Mouse (Mus musculus) liver, embryonic 12.5 days (tissue): ENCODE results near the gene Coch. TPM values are rescaled to one million over a fixed set of nuclear protein-coding genes. Genes with fewer than 3 reads are reported as not detected.
"Not testable (repeated sequence)": the region's sequence is repeated elsewhere in the genome, so short reads cannot be mapped to it uniquely, and the experiment has no call there.

Experiments used
- ATAC-seq: fragments of 200-750 bp; cut with Nextera tagmentation; 2 replicates; pipeline ENCODE4 v1.8.0; 2017; ENCODE audit warnings: moderate number of reproducible peaks, mild to moderate bottlenecking, moderate library complexity
- H3K27ac ChIP-seq: fragments of 300-500 bp; sonication (generic); 2 replicates; pipeline ENCODE4 v1.5.1; 2016; ENCODE audit warnings: mild to moderate bottlenecking
- H3K27me3 ChIP-seq: fragments of 300-500 bp; sonication (generic); replicated peaks from 2 replicates; pipeline ENCODE4 v1.6.1; 2016; ENCODE audit warnings: mild to moderate bottlenecking, moderate library complexity
- H3K36me3 ChIP-seq: fragments of 300-500 bp; sonication (generic); 2 replicates; pipeline ENCODE4 v1.6.1; 2016; ENCODE audit warnings: mild to moderate bottlenecking, moderate library complexity
- H3K4me1 ChIP-seq: fragments of 300-500 bp; sonication (generic); 2 replicates; pipeline ENCODE4 v1.6.1; 2016
- H3K4me2 ChIP-seq: fragments of 300-500 bp; sonication (generic); 2 replicates; pipeline ENCODE4 v1.6.1; 2016; ENCODE audit warnings: mild to moderate bottlenecking, moderate library complexity
- H3K4me3 ChIP-seq: fragments of 300-500 bp; sonication (generic); 2 replicates; pipeline ENCODE4 v1.5.1; 2016; ENCODE audit warnings: mild to moderate bottlenecking, moderate library complexity
- H3K9ac ChIP-seq: fragments of 300-500 bp; sonication (generic); 2 replicates; pipeline ENCODE4 v1.6.1; 2016; ENCODE audit warnings: mild to moderate bottlenecking, moderate library complexity
- H3K9me3 ChIP-seq: fragments of 300-500 bp; sonication (generic); replicated peaks from 2 replicates; pipeline ENCODE4 v1.6.1; 2016; ENCODE audit warnings: mild to moderate bottlenecking, moderate library complexity
- WGBS: fragments of 180-500 bp; shearing (Covaris S2); methylation state at CpG from one replicate; pipeline ENCODE4 v1.1.7; 2016; ENCODE audit not compliant: insufficient replicate concordance; 5-methylcytosine and 5-hydroxymethylcytosine counted together
- polyA plus RNA-seq: library from polyadenylated mRNA; unstranded; fragments of >200 nt; fragmentation: Nextera tagmentation; extraction: Ambion mirVana; gene quantifications from 2 replicates; pipeline ENCODE4 v1.2.1, GENCODE M21; 2016

The Coch gene
- 0.24 and 0.32 TPM in 2 replicates for polyA plus RNA-seq

- peak within 1 kb of the TSS; percentile 68 for H3K4me2 ChIP-seq
- H3K27me3 ChIP-seq = peaks cover 70% of the 10 kb centered on the region
- peaks cover 11% of the 10 kb centered on the region for H3K4me1 ChIP-seq
- no peaks in the 10 kb centered on the region for H3K36me3 ChIP-seq
- H3K4me3 ChIP-seq = peak within 1 kb of the TSS; percentile 51
- H3K9ac ChIP-seq = no peak within 1 kb of the TSS
- no peaks in the 10 kb centered on the region for H3K9me3 ChIP-seq
- WGBS = under 1% methylated on average over 73 of the region's 79 CpGs
- ATAC-seq = peak; percentile 57
- H3K27ac ChIP-seq = no peak within 1 kb of the TSS
Observed at GRCm38 (mm10) chr12:51593229-51594029, at the start of gene Coch. Gene Coch, plus strand, starts transcription at chr12:51593341.

DNA sequence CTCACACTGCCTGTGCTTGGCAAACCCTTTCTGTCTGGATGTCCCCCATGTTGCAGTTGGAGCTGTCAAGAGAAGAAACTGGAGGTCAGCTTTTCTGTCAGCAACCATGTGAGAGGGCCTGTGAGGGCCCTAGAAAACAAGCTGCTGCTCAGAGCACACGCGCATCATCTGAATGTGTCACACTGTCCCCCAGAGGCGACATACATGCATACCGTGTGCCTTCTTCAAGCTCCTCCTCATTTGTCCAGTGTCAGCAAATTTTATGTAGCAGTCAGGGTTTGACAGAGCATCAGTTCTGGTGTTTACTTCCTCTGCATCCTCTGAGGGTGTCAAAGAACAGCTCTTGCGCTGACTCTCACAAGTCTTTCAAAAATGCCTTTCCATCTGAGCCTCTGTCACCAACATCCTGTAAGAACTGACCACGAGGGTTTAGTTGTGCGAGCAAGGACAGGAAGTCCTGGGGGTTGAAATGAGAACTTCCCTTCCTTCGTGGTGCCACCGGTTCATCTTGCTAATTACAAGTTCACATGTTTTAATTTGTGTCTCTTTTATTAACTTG lies 49.7 kb upstream of the Coch start:
- Histone ChIP-seq H3K36me3 (no peaks in the 10 kb centered on the region), H3K27me3 (no peaks in the 10 kb centered on the region), H3K9ac (no peak overlapping the region), H3K4me1 (no peaks in the 10 kb centered on the region), H3K4me3 (no peak overlapping the region), H3K27ac (no peak overlapping the region), H3K9me3 (no peaks in the 10 kb centered on the region), H3K4me2 (no peak overlapping the region)
- ATAC-seq = no peak
- WGBS = 41% methylated on average over 9 of the region's 9 CpGs

- no peaks in the 10 kb centered on the region for H3K9me3 ChIP-seq
- no peaks in the 10 kb centered on the region for H3K36me3 ChIP-seq
- 59% methylated on average over 1 of the region's 1 CpGs for WGBS
- H3K4me1 ChIP-seq = no peaks in the 10 kb centered on the region
- H3K4me3 ChIP-seq = no peak overlapping the region
- no peak for ATAC-seq
- no peak overlapping the region for H3K9ac ChIP-seq
- no peak overlapping the region for H3K4me2 ChIP-seq
- no peaks in the 10 kb centered on the region for H3K27me3 ChIP-seq
- no peak overlapping the region for H3K27ac ChIP-seq
Observed at GRCm38 (mm10) chr12:51555041-51555440, 38.1 kb upstream of the Coch start.

DNA sequence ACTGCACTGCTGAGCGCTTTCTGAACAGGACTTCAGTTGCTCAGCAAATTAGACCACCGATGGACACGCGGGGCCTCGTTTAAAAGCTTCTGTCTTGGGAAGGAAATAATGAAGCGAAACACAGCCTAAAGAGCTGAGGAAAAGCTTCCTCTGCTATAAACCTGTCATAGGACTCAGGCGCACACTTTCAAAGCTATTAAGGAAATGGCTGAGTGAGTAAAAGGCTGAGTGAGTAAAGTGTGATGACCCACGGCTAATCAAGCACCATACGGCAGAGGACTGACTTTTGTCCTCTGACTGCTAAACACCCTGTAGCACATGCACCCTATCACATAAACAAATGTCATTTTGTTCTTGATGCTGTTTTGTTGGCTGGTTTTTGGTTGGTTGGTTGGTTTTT lies 31.7 kb upstream of the Coch start:
- Histone ChIP-seq H3K4me3 (no peak overlapping the region), H3K4me2 (no peak overlapping the region), H3K9ac (no peak overlapping the region), H3K36me3 (no peaks in the 10 kb centered on the region), H3K9me3 (no peaks in the 10 kb centered on the region), H3K4me1 (0 out of 2 replicates have a peak, but pooled peaks cover under 1% of the 10 kb centered on the region), H3K27ac (no peak overlapping the region), H3K27me3 (no peaks in the 10 kb centered on the region)
- no peak for ATAC-seq
- WGBS = 78% methylated on average over 9 of the region's 9 CpGs

- Histone ChIP-seq H3K36me3 (no peaks in the 10 kb centered on the region), H3K9me3 (no peaks in the 10 kb centered on the region), H3K4me1 (peaks cover 14% of the 10 kb centered on the region; the same call in 1 of the 2 replicates), H3K27me3 (no peaks in the 10 kb centered on the region), H3K4me2 (peak overlapping the region; percentile 29; the same call in 1 of the 2 replicates), H3K27ac (no peak overlapping the region), H3K9ac (no peak overlapping the region), H3K4me3 (no peak overlapping the region)
- WGBS = 31% methylated on average over 7 of the region's 7 CpGs
- peak; percentile 73 for ATAC-seq
Observed at GRCm38 (mm10) chr12:51567225-51567624, 25.9 kb upstream of the Coch start.

- H3K27ac ChIP-seq = no peak overlapping the region
- H3K27me3 ChIP-seq = no peaks in the 10 kb centered on the region
- peaks cover 14% of the 10 kb centered on the region; the same call in 1 of the 2 replicates for H3K4me1 ChIP-seq
- 56% methylated on average over 8 of the region's 8 CpGs for WGBS
- H3K9me3 ChIP-seq = no peaks in the 10 kb centered on the region
- no peak overlapping the region for H3K9ac ChIP-seq
- no peak overlapping the region for H3K4me3 ChIP-seq
- H3K4me2 ChIP-seq = no peak overlapping the region
- ATAC-seq = no peak
- H3K36me3 ChIP-seq = no peaks in the 10 kb centered on the region
Observed at GRCm38 (mm10) chr12:51569472-51569871, 23.7 kb upstream of the Coch start.

DNA sequence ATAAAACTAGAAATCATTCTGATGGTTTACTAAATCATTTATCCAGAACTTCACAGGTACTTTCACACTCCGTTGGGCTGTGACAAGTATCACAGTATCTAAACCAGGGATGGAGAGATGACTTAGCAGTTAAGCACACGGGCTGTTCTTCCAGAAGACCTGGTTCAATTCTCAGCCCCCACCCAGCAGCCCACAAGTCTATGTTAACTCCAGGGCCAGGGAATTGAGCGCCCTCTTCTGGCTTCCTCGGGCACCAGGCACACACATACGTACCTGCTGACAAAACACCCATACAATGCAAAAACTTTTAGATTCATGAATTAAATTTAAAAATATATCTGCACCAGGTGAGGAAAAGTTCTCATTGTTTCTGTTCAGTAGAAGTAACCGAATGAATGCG lies 23.2 kb upstream of the Coch start:
- Histone ChIP-seq H3K36me3 (no peaks in the 10 kb centered on the region), H3K9me3 (no peaks in the 10 kb centered on the region), H3K4me1 (peaks cover 14% of the 10 kb centered on the region; the same call in 1 of the 2 replicates), H3K4me3 (no peak overlapping the region), H3K4me2 (no peak overlapping the region), H3K27ac (no peak overlapping the region), H3K27me3 (no peaks in the 10 kb centered on the region), H3K9ac (no peak overlapping the region)
- ATAC-seq = no peak
- 57% methylated on average over 7 of the region's 7 CpGs for WGBS

GRCm38 (mm10) chr12:51572651-51573050 lies 20.5 kb upstream of the Coch start:
- Histone ChIP-seq H3K9ac (no peak overlapping the region), H3K4me3 (no peak overlapping the region), H3K9me3 (no peaks in the 10 kb centered on the region), H3K27ac (no peak overlapping the region), H3K4me2 (no peak overlapping the region), H3K27me3 (no peaks in the 10 kb centered on the region), H3K4me1 (peaks cover 5% of the 10 kb centered on the region; the same call in 1 of the 2 replicates), H3K36me3 (no peaks in the 10 kb centered on the region)
- ATAC-seq = no peak
- WGBS = 43% methylated on average over 4 of the region's 4 CpGs

- not testable (repeated sequence) for H3K4me1 ChIP-seq, H3K9me3 ChIP-seq, H3K27me3 ChIP-seq, H3K27ac ChIP-seq, ATAC-seq, H3K9ac ChIP-seq, H3K4me3 ChIP-seq, H3K4me2 ChIP-seq, H3K36me3 ChIP-seq
- 78% methylated on average over 2 of the region's 2 CpGs for WGBS
Observed at GRCm38 (mm10) chr12:51577816-51578215, 15.3 kb upstream of the Coch start.

- no peak overlapping the region for H3K9ac ChIP-seq
- H3K9me3 ChIP-seq = no peaks in the 10 kb centered on the region
- 59% methylated on average over 5 of the region's 5 CpGs for WGBS
- H3K36me3 ChIP-seq = no peaks in the 10 kb centered on the region
- H3K4me2 ChIP-seq = no peak overlapping the region
- peaks cover 42% of the 10 kb centered on the region for H3K27me3 ChIP-seq
- no peak overlapping the region for H3K4me3 ChIP-seq
- H3K4me1 ChIP-seq = peaks cover 11% of the 10 kb centered on the region
- no peak for ATAC-seq
- H3K27ac ChIP-seq = no peak overlapping the region
Observed at GRCm38 (mm10) chr12:51589263-51589662, 3.9 kb upstream of the Coch start.

DNA sequence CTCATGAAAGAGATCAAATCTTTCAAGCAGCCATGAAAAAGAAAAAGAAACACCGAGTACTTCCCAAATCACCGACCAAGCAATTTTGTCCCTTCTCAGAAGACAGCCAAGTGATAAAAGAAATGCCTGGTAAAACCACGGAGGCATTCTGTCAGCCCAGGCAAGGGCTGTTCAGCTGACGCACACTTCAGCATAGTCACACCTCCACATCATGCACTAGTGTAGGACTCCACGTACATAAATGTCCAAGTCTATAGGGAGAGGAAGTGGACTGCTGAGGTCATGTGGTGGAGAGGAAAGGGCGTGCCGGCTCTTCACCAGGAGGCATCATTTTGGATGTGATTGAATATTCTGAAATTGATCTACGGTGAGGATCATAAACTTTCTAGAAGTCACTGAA lies 1.2 kb upstream of the Coch start:
- no peak overlapping the region for H3K4me3 ChIP-seq
- WGBS = 41% methylated on average over 8 of the region's 8 CpGs
- H3K9me3 ChIP-seq = no peaks in the 10 kb centered on the region
- no peak overlapping the region for H3K4me2 ChIP-seq
- ATAC-seq = no peak
- no peak overlapping the region for H3K9ac ChIP-seq
- H3K27me3 ChIP-seq = peaks cover 69% of the 10 kb centered on the region
- H3K36me3 ChIP-seq = no peaks in the 10 kb centered on the region
- no peak overlapping the region for H3K27ac ChIP-seq
- H3K4me1 ChIP-seq = peaks cover 11% of the 10 kb centered on the region

DNA sequence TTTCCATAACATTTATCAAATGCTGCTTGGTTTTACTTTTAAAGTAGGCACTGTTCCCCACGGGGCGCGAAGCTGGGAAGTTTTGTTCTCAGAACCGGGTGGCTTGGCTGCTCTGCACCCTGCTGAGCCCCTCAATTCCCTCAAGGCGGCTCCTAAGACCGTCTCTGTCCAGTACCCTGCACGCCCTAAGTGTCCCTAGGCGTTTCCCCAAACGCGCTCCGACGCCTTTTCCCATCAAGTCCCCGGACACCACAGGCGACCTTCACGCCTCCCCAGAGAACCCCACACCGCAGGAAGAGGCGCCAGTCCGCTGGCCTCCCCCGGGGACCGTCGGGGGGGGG lies 283 bp upstream of the Coch start:
- H3K9ac ChIP-seq = no peak overlapping the region
- WGBS = 2% methylated on average over 20 of the region's 21 CpGs

More for the DNA sequence above, 283 bp upstream of the Coch start:
- Histone ChIP-seq H3K36me3 (no peaks in the 10 kb centered on the region), H3K9me3 (no peaks in the 10 kb centered on the region), H3K27me3 (peaks cover 70% of the 10 kb centered on the region), H3K4me1 (peaks cover 11% of the 10 kb centered on the region), H3K4me2 (peak overlapping the region; percentile 68), H3K27ac (no peak overlapping the region), H3K4me3 (peak overlapping the region; percentile 51)
- no peak for ATAC-seq
